Mouse (Mus musculus) embryonic facial prominence, embryonic 14.5 days (tissue): ENCODE measurements around the gene AL607142.1. TPM values are rescaled to one million over a fixed set of nuclear protein-coding genes. Genes with fewer than 3 reads are reported as not detected.

Experiments used
- ATAC-seq: fragments of 200-750 bp; cut with Nextera tagmentation; 2 replicates; pipeline ENCODE4 v1.8.0; 2017; ENCODE audit warnings: low read depth, moderate number of reproducible peaks, moderate TSS enrichment
- DNase-seq: peaks from one replicate; pipeline ENCODE4 v3.0.0-alpha.2; 2015; ENCODE audit warnings: low spot score
- H3K27ac ChIP-seq: fragments of 300-500 bp; sonication (generic); replicated peaks from 2 replicates; pipeline ENCODE4 v1.5.1; 2014; ENCODE audit warnings: low read depth, mild to moderate bottlenecking, low read length, moderate library complexity
- H3K27me3 ChIP-seq: fragments of 300-500 bp; sonication (generic); replicated peaks from 2 replicates; pipeline ENCODE4 v1.6.1; 2014; ENCODE audit warnings: low read length; ENCODE audit not compliant: control insufficient read depth, insufficient read depth
- H3K36me3 ChIP-seq: fragments of 300-500 bp; sonication (generic); 2 replicates; pipeline ENCODE4 v1.6.1; 2014; ENCODE audit warnings: low read length, mixed read lengths; ENCODE audit not compliant: control insufficient read depth, insufficient read depth
- H3K4me1 ChIP-seq: fragments of 300-500 bp; sonication (generic); 2 replicates; pipeline ENCODE4 v1.6.1; 2014; ENCODE audit warnings: antibody characterized with exemption, low read length; ENCODE audit not compliant: control insufficient read depth, insufficient read depth
- H3K4me2 ChIP-seq: fragments of 300-500 bp; sonication (generic); 2 replicates; pipeline ENCODE4 v1.6.1; 2014; ENCODE audit warnings: low read depth, mild to moderate bottlenecking, low read length, moderate library complexity, mixed read lengths
- H3K4me3 ChIP-seq: fragments of 300-500 bp; sonication (generic); 2 replicates; pipeline ENCODE4 v1.5.1; 2014; ENCODE audit warnings: low read depth, mild to moderate bottlenecking, low read length
- H3K9ac ChIP-seq: fragments of 300-500 bp; sonication (generic); 2 replicates; pipeline ENCODE4 v1.6.1; 2014; ENCODE audit warnings: low read depth, mild to moderate bottlenecking, low read length, moderate library complexity, mixed read lengths
- H3K9me3 ChIP-seq: fragments of 300-500 bp; sonication (generic); 2 replicates; pipeline ENCODE4 v1.6.1; 2016; ENCODE audit warnings: low read length; ENCODE audit not compliant: control insufficient read depth
- WGBS: fragments of 180-500 bp; shearing (Covaris S2); extraction: QIAGEN DNeasy Blood & Tissue Kit; methylation state at CpG from one replicate; pipeline ENCODE4 v1.1.7; 2014; 5-methylcytosine and 5-hydroxymethylcytosine counted together
- polyA plus RNA-seq: library from polyadenylated mRNA; unstranded; fragments of >200 nt; fragmentation: Nextera tagmentation; extraction: Ambion mirVana; gene quantifications from 2 replicates; pipeline ENCODE4 v1.2.1, GENCODE M21; 2014

The AL607142.1 gene
- polyA plus RNA-seq, result not detected in 2 replicates

DNA sequence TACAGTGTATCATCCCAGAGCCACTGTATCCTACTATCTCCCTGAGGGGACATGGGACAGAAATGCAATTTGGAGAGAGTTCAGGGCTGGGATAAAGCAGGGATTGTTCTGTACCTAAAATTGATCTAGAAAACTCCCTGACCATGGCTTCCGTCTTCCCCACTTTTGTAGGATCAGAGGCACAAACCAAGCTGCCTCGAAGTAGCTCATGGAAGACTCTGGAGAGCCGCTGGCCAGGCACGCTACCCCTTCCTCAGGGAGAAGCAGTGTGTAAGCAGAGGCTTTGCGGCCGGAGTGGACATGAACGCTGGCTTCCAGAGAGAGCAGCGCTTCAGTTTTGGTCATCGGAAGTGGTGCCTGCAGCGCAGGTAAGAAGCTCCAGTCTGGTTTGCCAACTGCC is at the start of gene AL607142.1:
Gene AL607142.1 (plus strand): TSS at position 301 of the 400 bp plus-strand sequence.
- Histone ChIP-seq H3K9ac (no peak within 1 kb of the TSS), H3K4me1 (no peaks in the 10 kb centered on the region), H3K36me3 (no peaks in the 10 kb centered on the region), H3K27me3 (no peaks in the 10 kb centered on the region), H3K4me2 (no peak within 1 kb of the TSS), H3K9me3 (no peaks in the 10 kb centered on the region), H3K27ac (no peak within 1 kb of the TSS), H3K4me3 (no peak within 1 kb of the TSS)
- no peak for ATAC-seq
- 83% methylated on average over 10 of the region's 10 CpGs for WGBS
- no peak for DNase-seq

DNA sequence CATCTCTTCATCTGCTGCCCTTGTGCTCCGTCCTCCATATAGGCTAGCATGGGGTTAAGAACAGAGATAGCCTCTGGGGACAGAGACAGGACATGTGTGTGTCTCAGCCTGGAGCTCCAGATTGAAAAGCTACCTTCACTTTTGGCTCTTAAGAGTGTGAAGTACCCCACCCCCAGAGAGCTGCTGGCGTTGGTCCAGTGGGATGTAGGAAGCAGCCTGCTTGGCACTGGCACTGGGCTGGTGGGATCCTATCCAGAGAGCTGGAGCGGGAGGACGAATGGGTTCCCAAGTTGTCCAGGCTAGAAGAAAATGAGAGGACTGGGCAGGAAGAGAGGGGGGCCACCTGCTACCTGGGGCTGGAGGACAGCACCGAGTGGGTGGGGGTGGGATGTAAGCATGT is 46.4 kb upstream of the AL607142.1 start:
- Histone ChIP-seq H3K36me3 (no peaks in the 10 kb centered on the region), H3K9me3 (no peaks in the 10 kb centered on the region), H3K4me1 (0 out of 2 replicates have a peak, but pooled peaks cover 4% of the 10 kb centered on the region), H3K4me2 (no peak overlapping the region), H3K4me3 (no peak overlapping the region), H3K27me3 (no peaks in the 10 kb centered on the region), H3K9ac (no peak overlapping the region), H3K27ac (no peak overlapping the region)
- ATAC-seq, result no peak
- DNase-seq, result no peak
- WGBS, result 68% methylated on average over 5 of the region's 5 CpGs

DNA sequence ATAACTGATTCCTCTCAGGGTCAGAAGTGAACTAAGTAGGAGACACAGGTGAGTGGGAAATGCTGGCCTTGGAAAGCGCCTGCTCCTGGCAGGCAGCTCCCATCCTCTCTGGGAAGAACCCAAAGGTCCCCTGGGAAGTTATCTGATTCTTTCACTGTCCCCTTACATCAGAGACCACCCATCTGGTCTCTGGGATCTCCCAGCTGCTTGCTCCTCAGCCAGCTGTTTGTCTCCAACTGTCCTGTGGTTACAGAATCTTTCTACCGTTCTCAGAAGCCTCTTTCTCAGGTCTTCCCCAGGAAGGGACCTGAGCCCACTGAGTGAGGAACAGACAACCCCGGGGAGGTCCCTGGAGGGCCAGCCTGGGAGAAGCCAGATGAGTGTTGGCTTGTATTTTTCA is 42.4 kb upstream of the AL607142.1 start:
- no peak for ATAC-seq
- WGBS, result 49% methylated on average over 3 of the region's 3 CpGs

DNA sequence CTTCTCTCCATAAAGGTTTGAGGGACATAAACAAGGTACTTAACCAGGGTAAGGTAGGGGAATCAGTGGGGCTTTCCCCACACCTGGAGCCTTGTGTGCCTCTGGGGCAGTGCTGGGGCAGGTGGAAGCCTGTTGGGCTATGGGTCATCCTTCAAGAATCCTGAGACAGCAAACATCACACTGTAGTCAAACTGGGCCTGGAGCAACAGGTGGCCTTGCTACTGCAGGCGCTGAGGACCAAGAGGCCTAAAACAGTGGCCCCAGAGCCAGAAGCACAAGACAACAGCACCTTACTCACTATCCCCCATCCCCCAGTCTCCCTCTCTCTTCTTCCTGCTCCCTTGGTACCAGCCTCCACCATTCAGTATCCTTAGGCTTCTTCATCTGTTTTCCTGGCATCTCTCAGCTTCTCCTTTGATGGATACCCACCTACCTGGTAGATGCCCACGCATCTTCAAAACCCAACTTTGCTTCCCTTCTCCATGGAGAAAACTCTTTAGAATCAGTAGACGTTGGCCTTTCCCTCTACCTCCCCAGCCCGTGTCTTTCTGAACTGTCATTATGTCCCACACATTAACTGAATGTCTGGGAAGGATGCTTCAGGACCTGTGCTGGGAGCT is 41.5 kb upstream of the AL607142.1 start:
- Histone ChIP-seq H3K27me3 (0 out of 2 replicates have a peak, but pooled peaks cover 3% of the 10 kb centered on the region), H3K4me1 (0 out of 2 replicates have a peak, but pooled peaks cover 4% of the 10 kb centered on the region), H3K4me2 (no peak overlapping the region), H3K36me3 (no peaks in the 10 kb centered on the region), H3K27ac (no peak overlapping the region), H3K4me3 (no peak overlapping the region), H3K9ac (no peak overlapping the region), H3K9me3 (no peaks in the 10 kb centered on the region)
- whole genome bisulfite sequencing, result 93% methylated on average over 4 of the region's 4 CpGs
- ATAC-seq, result no peak
- no peak for DNase-seq

More for the DNA sequence above, 42.4 kb upstream of the AL607142.1 start:
- Histone ChIP-seq H3K4me3 (no peak overlapping the region), H3K9me3 (no peaks in the 10 kb centered on the region), H3K27me3 (no peaks in the 10 kb centered on the region), H3K4me2 (no peak overlapping the region), H3K4me1 (0 out of 2 replicates have a peak, but pooled peaks cover 4% of the 10 kb centered on the region), H3K36me3 (no peaks in the 10 kb centered on the region), H3K9ac (no peak overlapping the region), H3K27ac (no peak overlapping the region)
- peak; percentile 9 for DNase-seq

DNA sequence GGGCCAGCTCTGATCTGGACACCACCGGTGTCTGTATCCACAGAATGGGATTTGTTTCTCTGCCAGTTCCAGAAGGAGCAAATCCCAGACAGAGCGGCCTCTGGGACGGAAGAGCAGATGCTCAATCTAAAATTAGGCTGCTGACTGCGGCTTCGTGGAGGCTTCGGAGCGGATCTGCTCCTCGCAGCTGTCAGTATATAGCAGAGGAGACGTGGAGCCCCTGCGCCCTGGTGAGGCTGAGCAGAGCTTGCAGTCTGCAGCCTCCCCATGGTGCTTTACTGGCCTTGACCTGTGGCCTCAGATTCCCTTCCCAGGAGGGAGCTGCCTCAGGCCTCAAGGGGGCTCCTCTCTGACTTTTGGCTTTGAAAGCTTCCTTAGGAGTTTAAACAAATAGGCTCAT is 40.7 kb upstream of the AL607142.1 start:
- H3K4me3 ChIP-seq, result no peak overlapping the region
- H3K27ac ChIP-seq, result no peak overlapping the region
- H3K9ac ChIP-seq, result no peak overlapping the region
- H3K36me3 ChIP-seq, result no peaks in the 10 kb centered on the region
- 0 out of 2 replicates have a peak, but pooled peaks cover 4% of the 10 kb centered on the region for H3K4me1 ChIP-seq
- no peaks in the 10 kb centered on the region for H3K9me3 ChIP-seq
- ATAC-seq (peak; percentile 81), DNase-seq (peak; percentile 76)
- H3K27me3 ChIP-seq, result 0 out of 2 replicates have a peak, but pooled peaks cover 3% of the 10 kb centered on the region
- no peak overlapping the region for H3K4me2 ChIP-seq
- 59% methylated on average over 10 of the region's 10 CpGs for WGBS

DNA sequence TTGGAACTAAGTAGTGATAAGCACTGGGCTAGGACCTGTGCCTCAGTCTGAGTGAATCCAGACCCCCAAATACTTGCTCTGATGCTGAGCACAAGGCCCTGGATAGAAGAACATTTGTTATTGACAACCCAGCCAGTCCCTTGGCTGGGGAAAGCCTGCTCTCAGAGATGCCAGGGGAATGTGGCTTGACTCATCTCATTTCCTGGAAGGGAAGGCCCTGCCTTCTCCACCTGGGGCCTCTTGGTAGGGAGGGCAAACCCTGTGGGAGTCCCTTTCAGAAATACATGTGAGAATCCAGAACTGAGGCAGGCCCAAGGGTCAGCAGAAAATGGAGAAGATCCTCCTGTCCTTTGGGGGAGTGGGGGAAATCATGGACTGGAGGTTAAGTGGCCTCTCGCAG is 37.1 kb upstream of the AL607142.1 start:
- 95% methylated on average over 1 of the region's 1 CpGs for WGBS
- Histone ChIP-seq H3K4me3 (no peak overlapping the region), H3K4me2 (no peak overlapping the region), H3K4me1 (peaks cover 6% of the 10 kb centered on the region; the same call in 1 of the 2 replicates), H3K27ac (no peak overlapping the region), H3K36me3 (no peaks in the 10 kb centered on the region), H3K27me3 (peaks cover 19% of the 10 kb centered on the region), H3K9ac (no peak overlapping the region), H3K9me3 (no peaks in the 10 kb centered on the region)
- ATAC-seq (no peak), DNase-seq (no peak)

DNA sequence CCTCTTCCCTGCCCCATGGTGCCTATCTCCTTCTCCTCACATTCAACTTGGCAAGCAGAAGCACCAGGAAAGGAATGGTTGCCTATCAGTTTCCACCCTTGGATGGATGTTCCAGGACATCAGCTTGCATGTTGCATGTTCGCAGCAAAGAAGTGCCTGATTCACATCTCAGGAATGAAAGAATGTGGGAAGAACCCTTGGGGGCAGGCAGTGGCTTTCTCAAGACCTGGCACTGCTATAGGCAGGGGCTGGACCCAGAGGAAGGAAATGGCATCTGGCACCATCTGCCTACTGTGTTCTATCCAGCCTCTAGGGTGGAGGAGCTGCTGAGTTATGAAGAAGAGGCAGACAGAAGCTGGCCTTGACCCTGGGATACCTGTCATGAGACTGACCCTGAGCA is 34.9 kb upstream of the AL607142.1 start:
- no peak for DNase-seq
- Histone ChIP-seq H3K36me3 (no peaks in the 10 kb centered on the region), H3K9ac (no peak overlapping the region), H3K4me3 (no peak overlapping the region), H3K27me3 (peaks cover 41% of the 10 kb centered on the region), H3K4me1 (peaks cover 7% of the 10 kb centered on the region), H3K9me3 (no peaks in the 10 kb centered on the region), H3K27ac (no peak overlapping the region), H3K4me2 (no peak overlapping the region)
- 78% methylated on average over 1 of the region's 1 CpGs for WGBS
- no peak for ATAC-seq

DNA sequence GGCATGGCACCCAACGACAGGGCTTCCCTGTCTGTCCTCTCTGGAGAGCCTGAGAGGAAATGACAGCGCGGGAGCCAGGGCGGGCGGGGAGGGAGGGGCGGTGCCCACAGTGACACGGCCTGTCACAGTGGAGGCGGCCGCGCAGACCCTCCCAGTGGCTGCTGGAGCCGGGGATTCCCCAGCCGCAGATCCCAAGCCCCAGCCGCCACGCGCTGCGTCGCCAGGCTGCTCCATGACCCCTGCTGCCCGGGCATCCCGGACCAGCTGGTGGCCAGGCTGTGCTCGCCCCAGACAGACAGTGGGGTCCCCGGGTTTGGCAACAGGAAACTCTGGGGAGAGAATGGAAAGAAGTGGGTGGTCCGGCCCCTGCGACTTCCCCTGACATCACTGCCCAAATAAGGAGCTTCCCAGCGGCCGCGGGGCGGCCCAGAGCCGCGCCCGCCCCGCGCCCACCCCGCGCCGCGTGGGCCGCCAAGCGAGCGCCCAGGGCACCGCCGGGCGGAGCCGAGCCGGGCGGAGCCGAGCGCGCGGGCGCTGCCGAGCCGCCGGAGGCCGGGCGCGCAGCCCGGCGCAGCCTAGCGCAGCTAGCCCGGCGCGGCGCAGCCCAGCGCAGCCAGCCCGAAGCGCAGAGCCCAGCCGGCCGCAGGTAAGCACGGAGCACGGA is 32.3 kb upstream of the AL607142.1 start:
- H3K27me3 ChIP-seq, result peaks cover 58% of the 10 kb centered on the region
- H3K4me2 ChIP-seq, result peak overlapping the region; percentile 98
- 0% methylated on average over 46 of the region's 70 CpGs for WGBS
- H3K4me3 ChIP-seq, result peak overlapping the region; percentile 56
- ATAC-seq, result peak; percentile 87
- H3K36me3 ChIP-seq, result no peaks in the 10 kb centered on the region
- peaks cover 7% of the 10 kb centered on the region for H3K4me1 ChIP-seq
- no peak overlapping the region; the same call in 1 of the 2 replicates for H3K27ac ChIP-seq
- H3K9ac ChIP-seq, result peak overlapping the region; percentile 67
- DNase-seq, result peak; percentile 74
- no peaks in the 10 kb centered on the region for H3K9me3 ChIP-seq
